Mouse (Mus musculus) thymus, adult 2 months (tissue): ENCODE data around the gene Gm9774.

Source experiments
- CTCF ChIP-seq: fragments of 200-500 bp; IDR thresholded peaks from 2 replicates; pipeline ENCODE4 v1.5.1; 2012; ENCODE audit warnings: mild to moderate bottlenecking, control low read depth, low read length, moderate library complexity, borderline replicate concordance; ENCODE audit not compliant: control insufficient read depth, poor library complexity, insufficient read depth; ENCODE audit errors: extremely low read depth
- POLR2A ChIP-seq: fragments of 200-500 bp; IDR thresholded peaks from 2 replicates; pipeline ENCODE4 v1.6.1; 2012; ENCODE audit warnings: mild to moderate bottlenecking, low read length, control low read depth, moderate library complexity; ENCODE audit not compliant: control insufficient read depth, poor library complexity, insufficient read depth; ENCODE audit errors: extremely low read depth

DNA sequence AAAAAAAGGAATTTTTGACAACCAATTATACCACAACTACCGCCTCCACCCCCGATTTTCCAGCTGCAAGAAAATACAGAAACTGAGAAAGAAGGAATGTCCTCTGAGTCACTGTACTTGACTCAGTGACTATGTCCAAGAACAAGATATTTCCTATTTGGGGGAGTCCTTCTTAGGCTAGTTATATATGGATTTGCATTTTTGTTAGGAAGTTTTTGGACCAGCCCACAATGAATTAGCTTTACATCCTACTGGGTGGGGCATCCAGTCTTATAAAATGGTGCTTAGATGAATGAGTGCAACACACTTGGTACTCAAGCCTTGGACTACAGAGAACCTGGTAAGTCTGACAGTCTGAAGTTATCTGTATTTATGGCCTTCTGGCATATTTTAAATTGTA, 3.1 kb upstream of the Gm9774 start, which contains the start of gene Sprr2k:
- TF ChIP-seq POLR2A (no peak), CTCF (no peak)
